In genomic region chr16:67425371-67425770, GRCm38 (mm10) we compare ENCODE assay signal across 13 mouse cellular contexts.
"Had no signal": no experiment of that assay in that cellular context is flagged by ENCODE, and none has a peak within 500 bp of the region (broad histone marks: within the 10 kb centered on the region; RNA-seq: fewer than 3 reads in every experiment).

No protein-coding gene starts in this region.

- H3K4me2 ChIP-seq: kidney, embryonic 15.5 days; limb, embryonic 15.5 days; liver, embryonic 12.5 days; lung, embryonic 14.5 days; midbrain, embryonic 11.5 days; neural tube, embryonic 13.5 days had no signal

- H3K36me3 ChIP-seq: kidney, embryonic 15.5 days; limb, embryonic 15.5 days; liver, embryonic 12.5 days; neural tube, embryonic 13.5 days had no signal

- DNase-seq: kidney, postnatal 14 days; lung, embryonic 14.5 days; lung, postnatal 10 days; lung, postnatal 4 days; right cerebral cortex, postnatal 14 days; thymus, postnatal 36 days had no signal

- H3K4me1 ChIP-seq: kidney, embryonic 15.5 days; limb, embryonic 15.5 days; liver, embryonic 12.5 days; megakaryocyte, embryonic 14.5 days had no signal

- ATAC-seq: liver, embryonic 12.5 days; midbrain, embryonic 16.5 days had no signal

- H3K9me3 ChIP-seq: kidney, embryonic 15.5 days; limb, embryonic 15.5 days; liver, embryonic 12.5 days; megakaryocyte, embryonic 14.5 days; neural tube, embryonic 13.5 days had no signal

- H3K9ac ChIP-seq: kidney, embryonic 15.5 days; limb, embryonic 15.5 days; liver, embryonic 12.5 days; lung, embryonic 14.5 days; neural tube, embryonic 13.5 days had no signal

- H3K4me3 ChIP-seq: kidney, embryonic 15.5 days; limb, embryonic 15.5 days; liver, embryonic 12.5 days; megakaryocyte, embryonic 14.5 days; neural tube, embryonic 13.5 days had no signal

- H3K27me3 ChIP-seq: kidney, embryonic 15.5 days; limb, embryonic 15.5 days; liver, embryonic 12.5 days; megakaryocyte, embryonic 14.5 days; neural tube, embryonic 13.5 days had no signal

- H3K27ac ChIP-seq: kidney, embryonic 15.5 days; limb, embryonic 15.5 days; liver, embryonic 12.5 days; neural tube, embryonic 13.5 days had no signal
